Mouse (Mus musculus) hindbrain, embryonic 14.5 days (tissue): ENCODE measurements at regions not wholly inside any gene's neighbourhood (a gene's known extent, or its start where the extent isn't known, plus 50 kb on each side); places are given as distances from the start of the nearest gene placed in this dataset.
A peak's percentile ranks its signal among the peaks of the same experiment; 100 is the strongest.

ENCODE experiments used
- ATAC-seq: fragments of 200-750 bp; cut with Nextera tagmentation; 2 replicates; pipeline ENCODE4 v1.8.0; 2017; ENCODE audit warnings: moderate number of reproducible peaks, mild to moderate bottlenecking, moderate TSS enrichment, moderate library complexity; ENCODE audit not compliant: low FRiP score
- DNase-seq: peaks from one replicate; pipeline ENCODE4 v3.0.0-alpha.2; 2015; ENCODE audit warnings: low spot score
- H3K27ac ChIP-seq: fragments of 300-500 bp; sonication (generic); 2 replicates; pipeline ENCODE4 v1.5.1; 2014; ENCODE audit warnings: mild to moderate bottlenecking, moderate library complexity
- H3K27me3 ChIP-seq: fragments of 300-500 bp; sonication (generic); 2 replicates; pipeline ENCODE4 v1.6.1; 2014; ENCODE audit warnings: mild to moderate bottlenecking, low read length, mixed read lengths; ENCODE audit not compliant: control insufficient read depth, insufficient read depth
- H3K36me3 ChIP-seq: fragments of 300-500 bp; sonication (generic); replicated peaks from 2 replicates; pipeline ENCODE4 v1.6.1; 2014; ENCODE audit not compliant: control insufficient read depth, insufficient read depth
- H3K4me1 ChIP-seq: fragments of 300-500 bp; sonication (generic); replicated peaks from 2 replicates; pipeline ENCODE4 v1.6.1; 2014; ENCODE audit warnings: antibody characterized with exemption, low read length, mixed read lengths; ENCODE audit not compliant: control insufficient read depth, insufficient read depth
- H3K4me2 ChIP-seq: fragments of 300-500 bp; sonication (generic); replicated peaks from 2 replicates; pipeline ENCODE4 v1.6.1; 2014; ENCODE audit warnings: mild to moderate bottlenecking, moderate library complexity
- H3K4me3 ChIP-seq: fragments of 300-500 bp; sonication (generic); replicated peaks from 2 replicates; pipeline ENCODE4 v1.5.1; 2014; ENCODE audit warnings: mild to moderate bottlenecking, low read length
- H3K9ac ChIP-seq: fragments of 300-500 bp; sonication (generic); 2 replicates; pipeline ENCODE4 v1.6.1; 2014
- H3K9me3 ChIP-seq: fragments of 300-500 bp; sonication (generic); 2 replicates; pipeline ENCODE4 v1.6.1; 2016; ENCODE audit warnings: low read length; ENCODE audit not compliant: control insufficient read depth
- WGBS: fragments of 180-500 bp; shearing (Covaris S2); extraction: QIAGEN DNeasy Blood & Tissue Kit; methylation state at CpG from one replicate; pipeline ENCODE4 v1.1.7; 2014; 5-methylcytosine and 5-hydroxymethylcytosine counted together

DNA sequence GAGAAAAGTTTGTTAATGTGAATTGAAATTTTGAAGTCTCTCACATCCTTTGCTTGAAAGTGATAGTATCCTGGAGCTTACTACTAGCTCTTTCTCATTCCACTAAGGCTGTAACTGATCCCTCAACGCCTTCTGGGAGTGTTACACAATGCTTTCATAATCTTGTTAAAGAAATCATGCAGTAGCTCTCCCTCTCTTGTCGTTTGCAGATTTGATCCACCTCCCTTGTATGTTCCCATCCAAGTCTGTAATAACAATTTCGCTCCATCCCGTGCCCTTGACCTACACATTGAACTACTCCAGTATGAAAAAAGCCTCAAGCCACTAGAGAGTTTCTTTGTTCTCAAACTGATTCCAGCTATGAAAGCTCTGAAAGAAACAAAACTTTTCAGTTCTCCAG is 63.9 kb upstream of the Fibin start:
- Histone ChIP-seq H3K4me2 (no peak overlapping the region), H3K27me3 (no peaks in the 10 kb centered on the region), H3K4me1 (no peaks in the 10 kb centered on the region), H3K36me3 (no peaks in the 10 kb centered on the region), H3K9ac (no peak overlapping the region), H3K27ac (no peak overlapping the region), H3K9me3 (no peaks in the 10 kb centered on the region), H3K4me3 (no peak overlapping the region)
- ATAC-seq (no peak), DNase-seq (no peak)
- 62% methylated on average over 4 of the region's 4 CpGs for WGBS

DNA sequence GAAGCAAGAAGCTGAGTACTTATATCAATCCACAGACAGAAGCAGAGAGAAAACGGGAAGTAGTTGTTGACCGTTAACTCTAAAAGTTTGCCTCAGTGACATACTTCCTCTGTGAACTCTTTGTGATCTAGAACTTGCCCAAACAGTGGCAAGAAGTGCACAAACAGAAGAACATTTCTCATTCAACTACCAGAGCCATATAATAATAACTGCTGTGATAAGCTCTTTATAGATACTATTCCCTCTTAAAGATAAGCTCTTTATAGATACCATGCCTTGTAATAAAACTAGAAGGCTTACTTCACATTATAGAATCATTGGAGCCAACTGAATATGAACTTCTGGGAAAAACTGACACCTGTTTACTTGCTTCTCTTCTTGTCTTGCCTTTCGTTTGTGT is 89.7 kb upstream of the Fibin start:
- ATAC-seq (no peak), DNase-seq (no peak)
- no peaks in the 10 kb centered on the region for H3K36me3 ChIP-seq
- no peak overlapping the region for H3K27ac ChIP-seq
- H3K9me3 ChIP-seq, result no peaks in the 10 kb centered on the region
- 91% methylated on average over 3 of the region's 3 CpGs for WGBS
- no peak overlapping the region for H3K4me2 ChIP-seq
- no peak overlapping the region for H3K9ac ChIP-seq
- H3K4me1 ChIP-seq, result no peaks in the 10 kb centered on the region
- no peaks in the 10 kb centered on the region for H3K27me3 ChIP-seq
- H3K4me3 ChIP-seq, result no peak overlapping the region

- DNase-seq, result no peak
- H3K27me3 ChIP-seq, result no peaks in the 10 kb centered on the region
- no peaks in the 10 kb centered on the region for H3K4me1 ChIP-seq
- no peak overlapping the region for H3K9ac ChIP-seq
- no peak overlapping the region for H3K27ac ChIP-seq
- no peaks in the 10 kb centered on the region for H3K9me3 ChIP-seq
- no peak for ATAC-seq
- no peaks in the 10 kb centered on the region for H3K36me3 ChIP-seq
- no peak overlapping the region for H3K4me3 ChIP-seq
- no peak overlapping the region for H3K4me2 ChIP-seq
- WGBS, result 87% methylated on average over 3 of the region's 3 CpGs
Measured at GRCm38 (mm10) chr2:110472307-110472995, 109.5 kb upstream of the Fibin start.

GRCm38 (mm10) chr2:110476591-110476990 is 113.6 kb upstream of the Fibin start:
- H3K27me3 ChIP-seq, result no peaks in the 10 kb centered on the region
- H3K9ac ChIP-seq, result no peak overlapping the region
- 50% methylated on average over 5 of the region's 5 CpGs for WGBS
- no peak overlapping the region for H3K4me3 ChIP-seq
- DNase-seq, result peak; percentile 35
- no peak overlapping the region for H3K4me2 ChIP-seq
- H3K9me3 ChIP-seq, result no peaks in the 10 kb centered on the region
- no peak for ATAC-seq
- H3K4me1 ChIP-seq, result no peaks in the 10 kb centered on the region
- no peak overlapping the region for H3K27ac ChIP-seq
- H3K36me3 ChIP-seq, result no peaks in the 10 kb centered on the region

- Histone ChIP-seq H3K27me3 (no peaks in the 10 kb centered on the region), H3K4me3 (no peak overlapping the region), H3K9ac (no peak overlapping the region), H3K4me2 (no peak overlapping the region), H3K4me1 (no peaks in the 10 kb centered on the region), H3K36me3 (no peaks in the 10 kb centered on the region), H3K9me3 (no peaks in the 10 kb centered on the region), H3K27ac (no peak overlapping the region)
- ATAC-seq (no peak), DNase-seq (no peak)
- 94% methylated on average over 2 of the region's 2 CpGs for WGBS
Measured at GRCm38 (mm10) chr2:110481327-110481726, 115.8 kb upstream of the Slc5a12 start.

DNA sequence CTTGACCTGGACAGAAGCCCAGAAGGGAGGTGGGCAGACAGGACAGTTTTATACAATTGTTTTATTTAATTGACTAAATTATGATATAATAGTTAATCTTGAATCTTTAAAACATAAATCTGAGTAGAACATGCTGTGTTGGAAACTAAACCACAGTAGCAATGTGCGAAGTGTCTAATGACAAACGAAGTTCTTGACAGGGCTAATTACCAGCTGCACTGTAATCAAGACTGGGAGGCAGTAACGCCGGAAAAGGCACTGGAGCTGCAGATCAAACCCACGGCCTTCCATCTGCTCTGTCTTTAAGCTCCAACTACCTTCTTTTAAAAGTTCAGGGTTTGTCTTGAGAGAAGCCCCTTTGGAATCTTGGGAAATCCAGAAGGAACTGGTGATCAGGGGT is 110.9 kb upstream of the Slc5a12 start:
- 57% methylated on average over 5 of the region's 5 CpGs for WGBS
- DNase-seq, result no peak

GRCm38 (mm10) chr2:110486724-110487123 is 110.4 kb upstream of the Slc5a12 start:
- ATAC-seq (peak; percentile 37; the same call in 1 of the 2 replicates), DNase-seq (no peak)
- H3K27me3 ChIP-seq, result no peaks in the 10 kb centered on the region
- 33% methylated on average over 4 of the region's 4 CpGs for WGBS
- no peak overlapping the region for H3K4me2 ChIP-seq
- H3K4me3 ChIP-seq, result no peak overlapping the region
- H3K9ac ChIP-seq, result no peak overlapping the region
- no peak overlapping the region for H3K27ac ChIP-seq
- H3K36me3 ChIP-seq, result no peaks in the 10 kb centered on the region
- no peaks in the 10 kb centered on the region for H3K9me3 ChIP-seq
- H3K4me1 ChIP-seq, result no peaks in the 10 kb centered on the region

More for the DNA sequence above, 110.9 kb upstream of the Slc5a12 start:
- Histone ChIP-seq H3K36me3 (no peaks in the 10 kb centered on the region), H3K4me2 (no peak overlapping the region), H3K9me3 (no peaks in the 10 kb centered on the region), H3K27ac (no peak overlapping the region), H3K27me3 (no peaks in the 10 kb centered on the region), H3K9ac (no peak overlapping the region), H3K4me1 (no peaks in the 10 kb centered on the region), H3K4me3 (no peak overlapping the region)
- ATAC-seq, result no peak

- Histone ChIP-seq H3K36me3 (no peaks in the 10 kb centered on the region), H3K4me2 (no peak overlapping the region), H3K27me3 (no peaks in the 10 kb centered on the region), H3K9me3 (no peaks in the 10 kb centered on the region), H3K9ac (no peak overlapping the region), H3K4me3 (no peak overlapping the region), H3K4me1 (no peaks in the 10 kb centered on the region), H3K27ac (no peak overlapping the region)
- ATAC-seq (no peak), DNase-seq (no peak)
- WGBS, result 59% methylated on average over 7 of the region's 7 CpGs
Measured at GRCm38 (mm10) chr2:110487950-110488349, 109.1 kb upstream of the Slc5a12 start.

- H3K4me2 ChIP-seq, result no peak overlapping the region
- 83% methylated on average over 2 of the region's 2 CpGs for WGBS
- H3K36me3 ChIP-seq, result no peaks in the 10 kb centered on the region
- H3K4me3 ChIP-seq, result no peak overlapping the region
- ATAC-seq (no peak), DNase-seq (no peak)
- no peaks in the 10 kb centered on the region for H3K4me1 ChIP-seq
- no peaks in the 10 kb centered on the region for H3K9me3 ChIP-seq
- H3K27me3 ChIP-seq, result no peaks in the 10 kb centered on the region
- no peak overlapping the region for H3K9ac ChIP-seq
- no peak overlapping the region for H3K27ac ChIP-seq
Measured at GRCm38 (mm10) chr2:110501786-110502185, 95.3 kb upstream of the Slc5a12 start.
